Mouse (Mus musculus) C2C12 (cell line): ENCODE data around the gene Capn8.

Experiments
- CTCF ChIP-seq: IDR thresholded peaks from one replicate; pipeline ENCODE4 v1.5.1; 2011; ENCODE audit not compliant: control insufficient read depth, insufficient read depth, insufficient read length
- MAX ChIP-seq: IDR thresholded peaks from one replicate; pipeline ENCODE4 v1.6.1; 2011; ENCODE audit warnings: mild to moderate bottlenecking, control low read depth

DNA sequence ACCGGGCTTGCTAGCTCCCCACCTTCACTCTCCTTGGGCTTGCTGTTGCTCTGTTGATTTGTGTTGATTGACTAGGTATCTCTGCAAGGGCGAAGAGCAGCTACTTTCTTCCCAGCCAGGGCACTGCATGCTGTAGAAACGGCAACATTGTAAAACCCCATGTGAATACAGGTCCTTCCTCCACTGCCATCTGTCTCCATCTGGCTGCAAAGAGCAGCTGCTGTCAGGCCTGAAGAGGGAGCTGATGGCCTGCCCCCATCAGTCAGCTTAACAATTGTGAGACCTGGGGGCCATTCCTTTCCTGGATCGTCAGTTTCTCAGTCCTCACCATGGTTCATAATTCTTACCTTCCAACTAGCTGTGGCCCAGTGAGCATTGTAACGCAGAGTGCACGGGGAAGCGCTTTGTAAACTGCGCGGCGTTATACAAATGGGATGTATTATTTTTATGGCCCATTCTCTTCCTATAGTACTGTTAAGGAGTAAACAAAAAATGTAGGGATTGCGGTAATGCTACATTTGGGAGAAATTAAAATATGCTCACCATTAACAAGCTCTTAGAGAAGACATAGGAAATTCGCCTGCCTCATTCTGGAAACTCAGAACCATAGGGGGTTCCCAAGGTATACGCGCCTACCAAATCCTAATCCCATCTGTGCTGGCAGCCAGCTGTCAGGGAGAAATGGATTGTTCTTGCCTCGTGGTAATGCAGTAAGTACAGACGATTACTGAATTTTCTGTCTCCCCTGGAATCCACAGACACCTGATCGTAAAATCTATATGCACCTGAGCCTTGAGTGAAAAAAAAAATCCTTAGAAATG, 40.7 kb downstream of the Capn8 start:
- TF ChIP-seq CTCF (no peak), MAX (no peak)
